Mouse (Mus musculus) forelimb bud, embryonic 11.5 days (tissue): ENCODE measurements at regions not wholly inside any gene's neighbourhood (a gene's known extent, or its start where the extent isn't known, plus 50 kb on each side); places are given as distances from the start of the nearest gene placed in this dataset.

Source experiments
- DNase-seq: peaks from one replicate; pipeline ENCODE4 v3.0.0-alpha.2; 2012; ENCODE audit warnings: low read depth, low spot score

- no peak for DNase-seq
Measured at GRCm38 (mm10) chr17:91226378-91226777, 133.5 kb upstream of the Nrxn1 start.

GRCm38 (mm10) chr17:91225916-91226315 lies 133.0 kb upstream of the Nrxn1 start:
- DNase-seq = no peak

- DNase-seq = peak; percentile 7
Measured at GRCm38 (mm10) chr17:91216429-91216828, 123.6 kb upstream of the Nrxn1 start.

GRCm38 (mm10) chr17:91182574-91182973 lies 89.7 kb upstream of the Nrxn1 start:
- peak; percentile 18 for DNase-seq

GRCm38 (mm10) chr17:91161834-91162233 lies 69.0 kb upstream of the Nrxn1 start:
- DNase-seq = no peak
